Mouse (Mus musculus): ENCODE data around the gene Pdcd11.

The Pdcd11 gene

DNA sequence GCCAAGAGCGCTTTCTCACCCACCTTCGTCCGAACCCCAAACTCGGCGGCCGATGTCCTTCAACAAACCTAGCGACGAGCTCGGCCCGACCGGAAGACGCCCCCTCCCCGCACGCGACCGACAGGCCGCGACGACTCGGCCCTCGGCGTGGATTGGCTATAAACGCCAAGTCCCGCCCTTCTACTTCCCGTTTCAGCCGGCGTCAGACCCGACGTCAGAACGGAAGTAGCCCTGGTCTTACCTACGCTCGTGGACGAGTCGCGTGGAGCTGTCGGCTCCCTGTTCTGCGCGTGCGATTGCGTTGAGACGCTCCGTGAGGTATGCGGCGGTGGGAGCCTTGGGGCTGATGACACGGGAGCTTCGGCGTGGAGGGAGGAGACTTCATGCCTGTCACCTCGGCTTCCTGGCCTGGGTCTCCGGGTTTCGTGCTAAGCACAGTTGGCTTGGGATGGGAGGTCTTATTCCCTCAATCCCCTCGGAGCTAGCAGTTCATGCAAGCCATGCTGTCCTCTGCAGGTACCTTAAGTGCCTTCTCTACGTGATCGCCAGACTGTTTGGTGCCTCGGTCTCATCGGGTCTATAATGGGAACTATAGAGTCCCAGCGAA is at the start of gene Pdcd11, which contains the start of gene Usmg5:
Gene Pdcd11 (plus strand): TSS at position 219 of the 607 bp plus-strand sequence.
Gene Usmg5 (minus strand): TSS at position 98 of the 607 bp plus-strand sequence.
- peak; percentile 97 to 98 for DNase-seq

DNA sequence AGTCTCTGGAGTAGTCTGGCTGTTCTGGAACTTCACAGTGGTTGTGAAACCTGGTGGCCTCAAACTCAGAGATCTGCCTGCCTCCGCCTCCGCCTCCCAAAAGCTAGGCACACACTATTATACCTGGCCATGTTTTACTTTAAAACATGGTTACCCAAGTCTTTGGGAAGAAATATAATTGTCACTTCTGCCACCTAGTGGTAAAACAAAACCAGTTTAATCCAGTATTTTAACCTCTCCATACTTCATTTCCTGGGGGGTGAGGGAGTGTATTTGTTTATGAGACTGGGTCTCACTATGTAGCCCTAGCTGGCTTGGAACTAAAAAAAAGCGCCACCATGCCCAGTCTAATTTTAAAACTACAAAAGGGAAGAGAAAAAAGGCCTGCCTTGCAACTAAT is 47.0 kb upstream of the Pdcd11 start:
- DNase-seq, result no peak

DNA sequence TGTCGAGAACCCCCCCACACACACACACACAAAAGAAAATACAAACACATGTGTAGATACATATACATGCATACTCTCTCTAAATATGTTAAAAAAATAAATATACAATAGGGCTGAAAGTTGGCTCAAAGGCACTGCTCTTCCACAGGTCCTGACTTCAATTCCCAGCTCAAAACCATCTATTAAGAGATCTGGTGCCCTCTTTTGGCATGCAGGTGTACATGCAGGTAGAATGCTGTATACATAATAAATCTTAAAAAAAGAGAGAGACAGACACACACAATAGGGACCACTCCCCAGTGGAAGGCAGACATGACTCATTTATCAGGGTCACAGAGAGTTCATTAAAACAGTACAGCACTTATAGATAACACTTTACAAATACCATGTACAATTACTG is 44.2 kb upstream of the Pdcd11 start:
- no peak for DNase-seq

DNA sequence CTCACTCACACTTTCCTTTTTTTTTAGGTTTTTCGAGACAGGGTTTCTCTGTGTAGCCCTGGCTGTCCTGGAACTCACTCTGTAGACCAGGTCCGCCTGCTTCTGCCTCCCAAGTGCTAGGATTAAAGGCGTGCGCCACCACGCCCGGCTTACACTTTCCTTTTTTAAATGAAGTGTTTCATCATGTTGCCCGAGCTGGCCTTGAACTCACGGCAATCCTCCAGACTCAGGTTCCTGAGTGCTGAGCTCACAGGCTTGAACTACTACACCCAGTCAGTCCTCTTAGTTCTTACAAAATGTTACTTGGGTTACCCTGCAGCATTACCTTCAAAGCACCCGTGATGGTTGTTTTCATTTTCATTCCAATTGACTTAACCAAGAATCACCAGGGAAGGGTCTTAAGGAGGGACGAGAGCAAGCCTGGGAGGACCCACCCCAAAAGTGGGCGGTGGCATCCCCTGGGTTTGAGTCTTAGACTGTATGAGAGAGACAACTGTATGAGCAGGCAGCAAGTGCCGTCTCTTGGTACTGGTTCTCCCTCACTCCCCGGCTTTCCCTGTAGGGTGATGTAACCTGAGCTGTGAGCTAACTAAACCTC is 43.2 kb upstream of the Pdcd11 start:
- DNase-seq, result no peak

DNA sequence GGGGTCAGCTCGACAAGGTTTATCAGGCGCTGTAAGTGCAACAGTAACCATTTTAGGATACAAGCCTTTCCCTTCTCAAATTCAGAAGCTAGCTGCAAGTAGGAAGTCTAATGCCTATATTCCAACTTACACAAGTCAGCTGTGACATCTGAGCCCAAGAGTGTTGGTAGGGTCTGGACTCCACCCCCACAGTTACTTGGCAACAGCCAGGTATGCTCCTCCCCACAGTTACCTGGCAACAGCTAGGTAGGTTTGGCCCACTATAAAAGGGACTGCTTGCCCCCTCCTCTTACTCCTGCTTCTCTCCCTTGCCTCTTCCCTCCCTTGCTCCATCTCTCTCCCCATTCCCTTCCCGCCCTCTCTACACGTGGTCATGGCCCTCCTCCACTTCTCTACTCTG is 41.5 kb upstream of the Pdcd11 start:
- DNase-seq, result no peak

DNA sequence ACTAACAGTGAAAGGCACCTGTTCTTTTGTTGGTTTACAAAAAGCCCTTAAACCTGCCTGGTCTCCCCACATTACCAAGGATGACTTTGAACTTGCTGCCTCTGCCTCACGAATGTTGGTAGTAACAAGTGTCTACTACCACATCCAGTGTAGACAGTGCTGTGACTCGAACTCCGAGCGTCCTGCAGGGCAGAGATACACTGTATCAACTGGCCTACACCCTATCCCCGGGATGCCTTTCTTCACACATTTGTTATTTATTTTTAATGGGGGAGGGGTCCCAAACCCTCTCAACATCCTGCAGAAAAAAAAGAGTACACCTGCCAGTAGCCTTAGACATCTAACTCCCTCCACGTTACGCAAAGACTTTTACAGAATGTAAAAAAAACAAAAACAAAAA is 40.7 kb upstream of the Pdcd11 start:
- DNase-seq, result no peak

DNA sequence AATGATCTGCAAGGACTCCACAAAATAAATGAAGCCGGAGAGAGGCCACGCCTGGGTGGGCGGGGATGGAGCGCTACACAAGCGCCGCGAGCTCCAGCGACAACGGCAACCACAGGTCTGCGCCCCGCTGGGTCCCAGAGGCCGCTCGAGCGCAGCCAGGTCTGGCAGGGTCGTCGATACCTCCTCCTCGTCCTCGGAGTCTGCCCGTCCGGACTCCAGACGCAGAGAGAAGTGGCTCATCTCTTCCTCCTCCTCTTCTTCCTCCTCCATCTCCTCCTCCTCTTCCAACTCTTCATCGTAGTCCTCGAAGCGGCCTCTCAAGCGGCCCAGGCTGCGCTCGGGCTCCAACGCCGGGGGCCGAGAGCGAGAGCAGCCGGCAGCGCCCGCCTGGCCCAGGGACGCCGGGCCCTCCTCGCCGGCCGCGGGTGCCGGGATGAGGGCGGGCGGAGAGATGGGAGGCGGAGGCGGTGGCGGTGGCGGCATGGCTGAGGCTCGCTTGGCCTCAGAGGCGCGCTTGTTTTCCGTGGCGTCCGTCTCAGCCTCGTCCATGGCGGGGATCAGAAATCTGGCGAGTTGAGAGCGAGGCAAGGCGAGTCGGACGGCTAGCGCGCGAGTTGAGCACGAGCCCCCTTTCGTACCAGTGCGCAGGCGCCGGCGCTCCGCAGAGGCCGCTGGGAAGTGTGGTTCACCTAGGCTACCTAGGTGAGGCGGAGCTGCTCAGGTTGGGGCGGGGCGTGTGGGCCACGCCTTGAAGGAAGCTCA is 40.1 kb upstream of the Pdcd11 start, which contains the start of gene Pcgf6:
Gene Pcgf6 (minus strand): TSS at position 636 of the 762 bp plus-strand sequence.
- DNase-seq, result peak; percentile 92 to 93

DNA sequence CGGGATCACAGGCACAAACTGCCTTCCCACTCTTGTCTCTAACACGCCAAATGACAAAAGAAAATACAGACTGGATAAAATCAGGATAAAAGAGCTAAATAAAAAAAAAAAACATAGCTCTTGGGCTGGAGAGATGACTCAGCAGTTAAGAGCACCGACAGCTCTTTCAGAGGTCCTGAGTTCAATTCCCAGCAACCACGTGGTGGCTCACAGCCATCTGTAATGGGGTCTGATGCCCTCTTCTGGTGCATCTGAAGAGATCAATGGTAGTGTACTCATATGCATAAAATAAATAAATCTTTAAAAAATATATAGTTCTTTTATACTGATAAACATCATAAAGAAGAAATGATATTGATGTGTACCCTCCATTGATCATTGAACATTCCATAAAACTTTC is 37.6 kb upstream of the Pdcd11 start:
- no peak for DNase-seq

DNA sequence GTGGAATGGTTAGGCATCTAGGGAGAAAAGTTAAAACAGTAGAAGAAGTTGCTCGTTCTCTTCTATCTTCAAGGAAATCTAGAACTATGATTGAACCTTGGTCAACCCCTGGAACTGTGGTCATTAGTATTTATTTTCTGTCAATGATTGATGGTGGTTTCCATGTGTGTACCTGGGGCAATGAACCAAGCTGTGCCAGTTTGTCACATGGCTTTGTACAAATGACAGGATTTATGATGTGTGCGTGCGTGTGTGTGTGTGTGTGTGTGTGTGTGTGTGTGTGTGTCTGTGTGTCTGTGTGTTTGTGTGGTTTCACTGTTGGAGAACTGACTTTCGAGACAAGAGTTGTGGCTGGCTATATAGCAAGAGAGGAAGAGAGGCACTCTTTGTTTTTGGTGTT is 37.1 kb upstream of the Pdcd11 start:
- no peak for DNase-seq

DNA sequence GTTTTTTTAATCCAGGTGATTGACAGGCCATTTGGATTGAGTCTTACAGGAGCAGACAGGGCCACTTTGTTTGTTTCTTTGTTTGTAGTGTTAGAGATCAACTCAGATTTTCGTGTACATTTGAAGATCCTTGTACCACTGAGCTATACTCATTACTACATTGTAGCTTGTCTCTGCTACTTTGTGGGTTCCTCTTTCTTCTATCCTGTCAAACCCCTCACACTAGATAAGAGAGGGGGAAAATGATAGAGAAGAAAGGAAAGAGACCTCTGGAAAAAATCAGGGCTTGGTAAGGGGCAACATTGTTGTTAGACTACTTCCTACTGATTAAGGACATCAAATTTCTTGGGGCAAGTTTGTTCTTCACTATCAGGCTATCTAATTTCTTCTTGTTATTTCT is 32.9 kb upstream of the Pdcd11 start:
- DNase-seq, result no peak

DNA sequence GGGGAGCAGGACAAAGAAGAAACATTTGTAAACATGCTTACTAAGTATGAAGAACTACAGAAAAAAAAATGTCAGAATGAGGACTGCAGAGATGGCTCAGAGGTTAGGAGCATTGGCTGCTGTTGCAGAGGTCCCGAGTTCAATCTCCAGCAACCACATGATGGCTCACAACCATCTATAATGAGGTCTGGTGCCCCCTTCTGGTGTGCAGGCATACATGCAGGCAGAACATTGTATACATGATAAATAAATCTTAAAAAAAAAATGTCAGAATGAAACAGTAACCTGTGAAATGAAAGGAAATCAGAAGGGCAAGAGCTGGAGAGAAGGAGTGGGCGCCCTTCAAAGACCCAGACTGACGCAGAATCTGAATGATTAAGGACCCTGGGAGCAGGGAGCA is 24.7 kb upstream of the Pdcd11 start:
- DNase-seq, result no peak

DNA sequence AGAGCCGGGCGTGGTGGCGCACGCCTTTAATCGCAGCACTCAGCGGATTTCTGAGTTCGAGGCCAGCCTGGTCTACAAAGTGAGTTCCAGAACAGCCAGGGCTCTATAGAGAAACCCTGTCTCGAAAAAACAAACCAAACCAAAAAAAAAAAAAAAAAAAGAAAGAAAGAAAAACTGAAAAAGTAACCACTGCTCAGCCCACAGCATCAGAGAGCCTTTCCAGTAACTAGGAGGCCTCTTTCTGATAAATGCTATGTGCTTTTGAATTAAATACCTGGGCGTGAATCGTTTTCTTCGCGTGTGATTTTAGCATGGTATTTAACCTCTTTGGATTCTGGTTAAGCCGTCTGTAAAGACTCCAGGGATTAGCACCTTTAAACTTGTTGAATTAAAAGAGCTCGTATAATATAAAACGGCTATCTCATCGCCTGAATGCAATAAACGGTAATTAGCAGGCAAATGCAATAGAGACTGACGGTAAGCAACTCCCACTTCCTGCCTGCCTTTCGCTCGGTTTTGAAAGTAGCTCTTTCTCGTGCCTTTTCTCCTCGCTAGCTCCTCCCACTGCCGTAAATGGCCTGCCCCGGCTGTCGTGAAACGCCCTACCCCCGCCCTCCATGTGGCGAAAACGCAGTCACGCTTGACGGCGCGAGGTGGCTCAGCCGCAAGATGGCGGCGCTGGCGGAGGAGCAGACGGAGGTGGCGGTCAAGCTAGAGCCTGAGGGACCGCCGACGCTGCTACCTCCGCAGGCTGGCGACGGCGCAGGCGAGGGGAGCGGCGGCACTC is 23.3 kb upstream of the Pdcd11 start, which contains the start of gene Taf5:
Gene Taf5 (plus strand): TSS at position 651 of the 787 bp plus-strand sequence.
- peak; percentile 97 to 98 for DNase-seq

DNA sequence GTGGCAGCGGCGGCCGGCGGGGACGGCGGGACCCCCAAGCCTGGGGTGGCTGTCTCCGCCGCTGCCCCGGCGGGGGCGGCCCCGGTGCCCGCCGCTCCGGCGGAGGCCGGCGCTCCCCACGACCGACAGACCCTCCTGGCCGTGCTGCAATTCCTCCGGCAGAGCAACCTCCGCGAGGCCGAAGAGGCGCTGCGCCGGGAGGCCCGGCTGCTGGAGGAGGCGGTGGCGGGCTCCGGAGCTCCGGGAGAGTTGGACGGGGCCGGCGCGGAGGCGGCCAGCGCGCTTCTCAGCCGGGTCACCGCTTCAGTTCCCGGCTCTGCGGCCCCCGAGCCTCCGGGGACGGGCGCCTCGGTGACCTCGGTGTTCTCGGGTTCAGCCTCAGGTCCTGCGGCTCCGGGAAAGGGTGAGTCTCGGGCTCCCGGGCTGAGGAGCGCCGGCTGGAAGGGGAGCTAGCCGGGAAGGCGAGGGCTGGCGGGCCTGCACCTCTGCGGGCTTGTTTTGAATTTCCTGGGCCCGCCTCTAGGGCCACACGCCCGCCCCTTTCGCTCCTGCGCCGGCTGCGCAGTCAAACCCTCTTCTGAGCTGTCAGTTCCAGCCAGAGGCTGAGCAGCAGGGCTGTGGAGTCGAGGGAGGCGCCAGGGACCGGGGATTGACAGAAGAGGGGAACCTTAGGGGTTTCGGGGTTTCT is 22.5 kb upstream of the Pdcd11 start:
- DNase-seq, result peak; percentile 82

DNA sequence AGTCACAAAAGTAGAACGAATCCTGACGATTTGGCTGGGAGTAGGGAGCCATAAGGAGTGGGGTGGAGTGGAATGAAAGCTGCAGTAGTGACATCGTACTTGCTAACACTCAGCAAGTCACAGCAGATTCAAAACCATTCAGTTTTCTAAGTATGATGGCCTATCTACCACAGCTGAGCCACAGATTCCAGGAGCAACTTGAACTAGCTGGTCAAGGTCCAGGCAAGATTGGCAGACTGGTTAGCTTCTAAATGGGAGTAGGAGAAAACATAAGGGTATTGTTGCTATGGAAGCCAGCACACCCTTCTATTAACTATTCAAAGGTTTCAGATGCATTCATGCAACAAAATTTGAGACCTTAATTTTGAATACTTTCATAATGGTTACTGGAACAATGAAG is 2.3 kb upstream of the Pdcd11 start:
- DNase-seq, result no peak

DNA sequence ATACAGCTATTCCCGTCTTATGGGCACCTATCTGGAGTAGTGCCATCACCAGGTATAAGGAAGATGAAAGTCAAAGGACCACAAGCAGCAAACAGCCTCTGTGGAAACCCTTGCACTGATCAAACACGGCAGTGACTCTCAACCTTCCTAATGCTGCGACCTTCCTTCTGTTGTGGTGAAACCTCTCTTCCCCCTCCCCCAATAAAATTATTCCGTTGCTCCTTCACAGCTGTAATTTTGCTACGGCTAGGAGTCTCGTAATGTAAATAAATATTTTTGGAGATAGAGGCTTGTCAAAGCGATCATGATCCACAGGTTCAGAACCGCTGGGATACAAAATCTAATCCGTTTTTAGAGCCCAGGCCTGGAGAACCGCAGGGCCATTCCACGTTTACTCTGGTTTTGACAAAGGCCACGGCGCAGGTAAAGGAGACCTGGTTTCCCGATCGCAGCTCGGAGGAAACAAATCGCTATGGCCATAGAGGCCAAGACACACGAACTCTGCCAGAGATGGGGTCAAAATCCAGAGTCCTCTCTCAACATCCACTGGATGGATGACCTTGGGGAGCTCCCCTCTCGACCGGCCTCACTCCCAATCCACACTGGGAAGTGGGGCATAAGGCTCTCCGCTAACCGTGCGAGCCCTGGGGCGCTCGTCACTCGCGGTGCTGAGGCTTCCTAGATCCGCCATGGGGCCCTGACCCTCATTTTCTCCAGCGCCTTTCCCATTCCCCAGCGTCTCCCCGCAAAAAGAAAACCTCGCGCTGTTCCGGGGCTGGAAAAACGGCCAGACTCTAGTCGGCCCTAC is 646 bp upstream of the Pdcd11 start:
- DNase-seq, result no peak

DNA sequence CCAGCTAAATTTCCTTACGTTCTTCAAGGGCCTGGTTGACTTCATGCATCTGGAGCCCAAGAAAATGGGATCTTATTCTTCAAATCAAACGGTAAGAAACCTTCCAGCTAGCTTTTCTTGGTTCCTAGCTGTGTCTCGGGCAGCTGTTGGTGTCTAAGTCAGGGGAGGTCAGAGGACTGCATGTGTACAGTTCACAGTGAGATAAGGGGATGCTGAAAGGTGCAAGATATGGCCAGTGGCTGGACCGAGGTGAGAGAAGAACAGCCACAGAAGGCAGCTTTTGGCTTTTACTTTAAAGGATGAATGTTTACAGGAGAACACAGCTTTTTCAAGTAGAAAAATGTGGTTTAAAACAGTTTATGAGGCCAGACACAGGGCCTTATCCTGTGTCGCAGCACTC is 10.5 kb downstream of the Pdcd11 start:
- no peak for DNase-seq

DNA sequence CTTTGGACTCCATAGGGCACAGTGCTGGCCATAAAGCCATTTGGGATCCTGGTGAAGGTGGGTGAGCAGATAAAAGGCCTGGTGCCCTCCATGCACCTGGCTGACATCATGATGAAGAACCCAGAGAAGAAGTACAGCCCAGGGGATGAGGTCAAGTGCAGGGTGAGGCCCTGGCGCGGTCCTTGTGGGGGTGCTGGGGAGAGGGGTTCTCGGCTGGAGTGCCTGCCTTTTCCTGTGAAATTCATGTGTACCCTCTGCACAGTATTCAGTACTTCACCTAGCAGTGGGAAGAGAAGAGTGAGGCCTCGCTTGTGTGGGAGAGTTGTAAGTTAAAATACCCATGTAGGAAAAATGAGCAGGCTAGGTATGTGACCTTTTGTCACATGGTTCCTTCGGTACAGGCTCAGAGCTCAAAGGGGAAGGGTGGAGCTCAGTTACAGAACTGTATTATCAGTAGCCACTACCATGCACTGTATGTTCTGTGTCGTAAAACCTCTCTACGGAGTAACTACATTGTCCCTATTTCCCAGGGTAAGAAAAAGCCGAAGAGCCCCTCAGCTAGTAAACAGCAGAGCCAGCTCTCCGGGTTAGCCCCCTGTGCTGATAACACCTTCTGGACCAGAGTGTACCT is 14.2 kb downstream of the Pdcd11 start:
- DNase-seq, result no peak

DNA sequence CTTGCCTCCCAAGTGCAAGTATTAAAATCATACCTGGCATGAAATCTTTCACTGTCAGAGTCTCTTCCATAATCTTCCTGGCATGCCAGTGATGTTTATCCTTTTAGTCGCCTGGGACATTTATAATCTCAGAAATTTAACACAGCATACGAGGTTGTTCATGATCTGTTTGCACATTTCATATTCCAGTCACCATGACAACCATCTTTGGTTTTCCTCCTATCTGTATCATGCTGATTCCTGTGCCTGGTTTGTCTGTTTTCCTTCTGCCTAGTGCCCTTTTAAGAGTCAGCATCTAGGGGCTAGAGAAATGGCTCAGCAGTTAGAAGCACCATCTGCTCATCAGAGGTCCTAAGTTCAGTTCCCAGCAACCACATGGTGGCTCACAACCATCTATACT is 28.1 kb downstream of the Pdcd11 start:
- DNase-seq, result no peak

DNA sequence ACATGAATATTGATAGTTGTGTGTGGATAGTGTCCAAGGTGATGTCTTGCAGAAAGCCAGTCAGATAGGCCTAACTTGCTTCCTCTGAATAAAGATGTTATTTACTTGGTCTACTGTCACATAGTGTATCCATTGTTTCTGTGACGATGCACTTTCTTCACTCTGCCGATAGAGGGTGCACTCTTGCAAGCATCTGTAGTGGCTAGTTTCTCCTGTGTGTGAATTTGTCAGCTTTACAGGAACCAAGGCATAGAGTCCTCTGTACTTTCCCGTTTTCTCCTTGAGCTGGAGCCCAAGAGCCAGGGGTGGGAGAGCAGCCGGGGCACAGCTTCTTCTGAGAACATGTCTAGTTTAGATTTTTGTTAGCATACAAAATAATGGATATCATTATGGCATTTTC is 30.5 kb downstream of the Pdcd11 start:
- no peak for DNase-seq

DNA sequence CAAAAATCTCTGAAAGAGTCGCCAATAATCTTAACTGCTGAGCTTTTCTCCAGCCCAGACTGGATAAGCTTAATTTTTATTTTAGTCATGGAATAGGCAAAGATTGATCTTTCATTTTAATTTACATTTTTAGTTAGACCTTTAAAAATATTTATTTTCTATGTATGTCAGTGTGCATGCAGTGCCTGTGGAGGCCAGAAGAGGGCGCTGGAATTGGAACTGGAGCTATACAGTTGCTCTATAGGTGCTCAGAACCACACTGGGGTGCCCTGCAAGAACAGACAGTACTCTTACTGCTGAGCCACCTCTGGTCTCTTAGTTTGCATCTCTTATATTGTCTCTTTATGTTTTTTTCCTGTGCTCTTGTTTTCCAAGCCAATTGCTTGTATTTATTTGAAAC is 32.2 kb downstream of the Pdcd11 start:
- DNase-seq, result peak; percentile 23 to 29

DNA sequence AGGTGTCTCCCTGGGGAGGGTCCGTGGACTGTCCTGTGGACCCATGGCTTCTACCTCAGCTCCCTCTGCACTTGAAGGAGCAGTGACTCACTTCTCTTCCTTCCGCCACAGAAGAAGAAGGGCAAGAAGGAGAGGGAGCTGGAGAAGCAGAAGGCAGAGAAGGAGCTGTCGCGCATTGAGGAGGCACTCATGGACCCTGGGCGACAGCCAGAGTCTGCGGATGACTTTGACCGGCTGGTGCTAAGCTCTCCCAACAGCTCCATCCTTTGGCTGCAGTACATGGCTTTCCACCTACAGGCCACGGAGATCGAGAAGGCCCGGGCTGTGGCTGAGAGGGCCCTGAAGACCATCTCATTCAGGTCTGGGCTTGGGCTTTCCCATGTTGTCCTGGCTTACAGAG is 37.6 kb downstream of the Pdcd11 start:
- no peak for DNase-seq
